Mouse (Mus musculus): ENCODE data around the gene Mex3a. TPM values are rescaled to one million over a fixed set of nuclear protein-coding genes. Genes with fewer than 3 reads are reported as not detected.

Gene Mex3a
- polyA plus RNA-seq, 1 experiment = 33.6 TPM

- Histone ChIP-seq H3K4me1 (ENCODE audit: control insufficient read depth, insufficient read depth, low read length) (peaks cover 17% of the 10 kb centered on the region), H3K4me3 (ENCODE audit: insufficient read depth, low read length) (peak overlapping the region; percentile 70), H3K27ac (ENCODE audit: insufficient read depth, low read length) (peak overlapping the region; percentile 32)
Observed at GRCm38 (mm10) chr3:88532689-88533511, 705 bp downstream of the Mex3a start.

GRCm38 (mm10) chr3:88533706-88534105 lies 1.5 kb downstream of the Mex3a start:
- Histone ChIP-seq H3K27ac (ENCODE audit: insufficient read depth, low read length) (no peak overlapping the region), H3K4me1 (ENCODE audit: control insufficient read depth, insufficient read depth, low read length) (peaks cover 17% of the 10 kb centered on the region), H3K4me3 (ENCODE audit: insufficient read depth, low read length) (peak overlapping the region; percentile 70)
- TF ChIP-seq POLR2A (IDR thresholded peaks at IDR 0.05; ENCODE audit: low read depth, low read length) (no peak), CTCF (IDR thresholded peaks at IDR 0.05; ENCODE audit: borderline replicate concordance, insufficient read depth, low read length) (no peak)

More at GRCm38 (mm10) chr3:88532689-88533511, 705 bp downstream of the Mex3a start:
- peak; percentile 59 for TF ChIP-seq POLR2A (IDR thresholded peaks at IDR 0.05; ENCODE audit: low read depth, low read length)
- TF ChIP-seq CTCF (IDR thresholded peaks at IDR 0.05; ENCODE audit: borderline replicate concordance, insufficient read depth, low read length) = no peak

GRCm38 (mm10) chr3:88535005-88535404 lies 2.8 kb downstream of the Mex3a start:
- Histone ChIP-seq H3K4me1 (ENCODE audit: control insufficient read depth, insufficient read depth, low read length) (peaks cover 10% of the 10 kb centered on the region; the same call in 1 of the 2 replicates), H3K27ac (ENCODE audit: insufficient read depth, low read length) (no peak overlapping the region), H3K4me3 (ENCODE audit: insufficient read depth, low read length) (peak overlapping the region; percentile 70; the same call in 1 of the 2 replicates)
- TF ChIP-seq CTCF (IDR thresholded peaks at IDR 0.05; ENCODE audit: borderline replicate concordance, insufficient read depth, low read length) (no peak), POLR2A (IDR thresholded peaks at IDR 0.05; ENCODE audit: low read depth, low read length) (no peak)

- TF ChIP-seq CTCF (IDR thresholded peaks at IDR 0.05; ENCODE audit: borderline replicate concordance, insufficient read depth, low read length) (no peak), POLR2A (IDR thresholded peaks at IDR 0.05; ENCODE audit: low read depth, low read length) (no peak)
- H3K4me3 ChIP-seq (ENCODE audit: insufficient read depth, low read length) = peak overlapping the region; percentile 23
- H3K4me1 ChIP-seq (ENCODE audit: control insufficient read depth, insufficient read depth, low read length) = peaks cover 10% of the 10 kb centered on the region; the same call in 1 of the 2 replicates
- no peak overlapping the region for H3K27ac ChIP-seq (ENCODE audit: insufficient read depth, low read length)
Observed at GRCm38 (mm10) chr3:88535527-88535926, 3.3 kb downstream of the Mex3a start.

- no peak overlapping the region for H3K27ac ChIP-seq (ENCODE audit: insufficient read depth, low read length)
- no peak for TF ChIP-seq CTCF (IDR thresholded peaks at IDR 0.05; ENCODE audit: borderline replicate concordance, insufficient read depth, low read length)
- peak; percentile 38; the same call in 1 of the 2 replicates for TF ChIP-seq POLR2A (IDR thresholded peaks at IDR 0.05; ENCODE audit: low read depth, low read length)
- peak overlapping the region; percentile 23 for H3K4me3 ChIP-seq (ENCODE audit: insufficient read depth, low read length)
- H3K4me1 ChIP-seq (ENCODE audit: control insufficient read depth, insufficient read depth, low read length) = peaks cover 12% of the 10 kb centered on the region; the same call in 1 of the 2 replicates
Observed at GRCm38 (mm10) chr3:88536103-88536930, 4.1 kb downstream of the Mex3a start.

- no peak overlapping the region for H3K27ac ChIP-seq (ENCODE audit: insufficient read depth, low read length)
- no peak overlapping the region for H3K4me3 ChIP-seq (ENCODE audit: insufficient read depth, low read length)
- H3K4me1 ChIP-seq (ENCODE audit: control insufficient read depth, insufficient read depth, low read length) = peaks cover 12% of the 10 kb centered on the region; the same call in 1 of the 2 replicates
- TF ChIP-seq CTCF (IDR thresholded peaks at IDR 0.05; ENCODE audit: borderline replicate concordance, insufficient read depth, low read length) (no peak), POLR2A (IDR thresholded peaks at IDR 0.05; ENCODE audit: low read depth, low read length) (no peak)
Observed at GRCm38 (mm10) chr3:88537146-88537545, 5.0 kb downstream of the Mex3a start.

GRCm38 (mm10) chr3:88538271-88539145 lies 6.3 kb downstream of the Mex3a start:
- no peak overlapping the region for H3K27ac ChIP-seq (ENCODE audit: insufficient read depth, low read length)

GRCm38 (mm10) chr3:88539397-88539796 lies 7.2 kb downstream of the Mex3a start:
- H3K27ac ChIP-seq (ENCODE audit: insufficient read depth, low read length) = no peak overlapping the region
- TF ChIP-seq POLR2A (IDR thresholded peaks at IDR 0.05; ENCODE audit: low read depth, low read length) = no peak
- TF ChIP-seq CTCF (IDR thresholded peaks at IDR 0.05; ENCODE audit: borderline replicate concordance, insufficient read depth, low read length) = no peak

More at GRCm38 (mm10) chr3:88538271-88539145, 6.3 kb downstream of the Mex3a start:
- H3K4me1 ChIP-seq (ENCODE audit: control insufficient read depth, insufficient read depth, low read length) = peaks cover 12% of the 10 kb centered on the region; the same call in 1 of the 2 replicates
- no peak for TF ChIP-seq POLR2A (IDR thresholded peaks at IDR 0.05; ENCODE audit: low read depth, low read length)
- no peak for TF ChIP-seq CTCF (IDR thresholded peaks at IDR 0.05; ENCODE audit: borderline replicate concordance, insufficient read depth, low read length)
- H3K4me3 ChIP-seq (ENCODE audit: insufficient read depth, low read length) = no peak overlapping the region

GRCm38 (mm10) chr3:88540085-88540484 lies 7.9 kb downstream of the Mex3a start:
- Histone ChIP-seq H3K27ac (ENCODE audit: insufficient read depth, low read length) (no peak overlapping the region), H3K4me1 (ENCODE audit: control insufficient read depth, insufficient read depth, low read length) (peaks cover 12% of the 10 kb centered on the region; the same call in 1 of the 2 replicates), H3K4me3 (ENCODE audit: insufficient read depth, low read length) (no peak overlapping the region)
- TF ChIP-seq POLR2A (IDR thresholded peaks at IDR 0.05; ENCODE audit: low read depth, low read length) (no peak), CTCF (IDR thresholded peaks at IDR 0.05; ENCODE audit: borderline replicate concordance, insufficient read depth, low read length) (no peak)

More at GRCm38 (mm10) chr3:88539397-88539796, 7.2 kb downstream of the Mex3a start:
- no peak overlapping the region for H3K4me3 ChIP-seq (ENCODE audit: insufficient read depth, low read length)
- H3K4me1 ChIP-seq (ENCODE audit: control insufficient read depth, insufficient read depth, low read length) = peaks cover 12% of the 10 kb centered on the region; the same call in 1 of the 2 replicates
